Mouse (Mus musculus) cortical plate, adult 2 months (tissue): ENCODE data around the gene Tmem210.

Source experiments
- CTCF ChIP-seq: fragments of 200-500 bp; IDR thresholded peaks from 2 replicates; pipeline ENCODE4 v1.5.1; 2011; ENCODE audit warnings: mild to moderate bottlenecking, control low read depth, low read length; ENCODE audit not compliant: insufficient read depth; ENCODE audit errors: extremely low read depth
- POLR2A ChIP-seq: fragments of 200-500 bp; IDR thresholded peaks from 2 replicates; pipeline ENCODE4 v1.6.1; 2011; ENCODE audit warnings: mild to moderate bottlenecking, low read length, control low read depth; ENCODE audit not compliant: insufficient read depth; ENCODE audit errors: extremely low read depth

- no peak for TF ChIP-seq POLR2A
- no peak for TF ChIP-seq CTCF
Measured at GRCm38 (mm10) chr2:25293706-25294105, 5.8 kb downstream of the Tmem210 start.
